12 mouse cellular contexts compared by ENCODE assay signal in genomic region chr11:70289236-70289635, GRCm38 (mm10). TPM values are rescaled to one million over a fixed set of nuclear protein-coding genes. Genes with fewer than 3 reads are reported as not detected.
DNase-seq lines count a peak whose midpoint lies in the region; ATAC-seq and TF ChIP-seq lines count a peak whose summit lies in the region.
"Had no signal": no experiment of that assay in that cellular context is flagged by ENCODE, and none has a peak within 500 bp of the region (broad histone marks: within the 10 kb centered on the region; RNA-seq: fewer than 3 reads in every experiment).

No protein-coding gene starts in this region.

- no peak overlapping the region for H3K9ac ChIP-seq in kidney, embryonic 14.5 days (ENCODE audit: low read depth, low read length)
- no peak overlapping the region for H3K9ac ChIP-seq in MEL (ENCODE audit: control insufficient read depth, low read depth, low read length, poor library complexity, severe bottlenecking)
- no peak overlapping the region for H3K9ac ChIP-seq in intestine, embryonic 16.5 days (ENCODE audit: low read depth, low read length)
- H3K9ac ChIP-seq: lung, embryonic 15.5 days; neural tube, embryonic 13.5 days had no signal

- no peak for TF ChIP-seq POLR2A in MEL (IDR thresholded peaks at IDR 0.05; ENCODE audit: control insufficient read depth in 1 of 2, insufficient read depth in 1 of 2, low read depth in 1 of 2, low read length in 2 of 2, poor library complexity in 1 of 2)
- TF ChIP-seq POLR2A in brain, embryonic 14.5 days (IDR thresholded peaks at IDR 0.05; ENCODE audit: borderline replicate concordance, extremely low read depth, insufficient read depth, insufficient read length, poor library complexity, severe bottlenecking) = no peak

- no peak for TF ChIP-seq EP300 in MEL (IDR thresholded peaks at IDR 0.05; ENCODE audit: low read depth in 1 of 2, low read length in 2 of 2)

- H3K4me2 ChIP-seq in kidney, embryonic 14.5 days (replicated peaks; ENCODE audit: low read depth, low read length) = no peak overlapping the region
- H3K4me2 ChIP-seq in intestine, embryonic 16.5 days (ENCODE audit: low read depth, low read length) = no peak overlapping the region
- H3K4me2 ChIP-seq: lung, embryonic 15.5 days; neural tube, embryonic 13.5 days had no signal

- H3K36me3 ChIP-seq in kidney, embryonic 14.5 days (ENCODE audit: control insufficient read depth, insufficient read depth, low read length) = no peaks in the 10 kb centered on the region
- H3K36me3 ChIP-seq in MEL (ENCODE audit: control insufficient read depth in 1 of 2, insufficient read depth in 2 of 2, low read length in 2 of 2) = no peaks in the 10 kb centered on the region
- H3K36me3 ChIP-seq in intestine, embryonic 16.5 days (ENCODE audit: control insufficient read depth, insufficient read depth, low read length) = no peaks in the 10 kb centered on the region
- H3K36me3 ChIP-seq: forebrain, embryonic 10.5 days; lung, embryonic 15.5 days; neural tube, embryonic 13.5 days had no signal

- H3K9me3 ChIP-seq in kidney, embryonic 14.5 days (ENCODE audit: control insufficient read depth, low read length) = no peaks in the 10 kb centered on the region
- no peaks in the 10 kb centered on the region for H3K9me3 ChIP-seq in MEL (replicated peaks; ENCODE audit: insufficient read depth, low read length)
- no peaks in the 10 kb centered on the region for H3K9me3 ChIP-seq in intestine, embryonic 16.5 days (ENCODE audit: control insufficient read depth, low read length)
- H3K9me3 ChIP-seq: forebrain, embryonic 10.5 days; lung, embryonic 15.5 days; neural tube, embryonic 13.5 days had no signal

- H3K27ac ChIP-seq in kidney, embryonic 14.5 days (ENCODE audit: low read depth, low read length) = no peak overlapping the region
- H3K27ac ChIP-seq in MEL (ENCODE audit: control insufficient read depth, low read depth, low read length) = no peak overlapping the region
- H3K27ac ChIP-seq in intestine, embryonic 16.5 days (ENCODE audit: low read length) = no peak overlapping the region
- H3K27ac ChIP-seq: forebrain, embryonic 10.5 days; lung, embryonic 15.5 days; neural tube, embryonic 13.5 days had no signal

- H3K4me1 ChIP-seq in kidney, embryonic 14.5 days (ENCODE audit: control insufficient read depth, insufficient read depth, low read length) = no peaks in the 10 kb centered on the region
- no peaks in the 10 kb centered on the region for H3K4me1 ChIP-seq in MEL (ENCODE audit: control insufficient read depth in 1 of 2, insufficient read depth in 2 of 2, low read length in 2 of 2)
- H3K4me1 ChIP-seq in intestine, embryonic 16.5 days (ENCODE audit: control insufficient read depth, insufficient read depth, low read length) = 0 out of 2 replicates have a peak, but pooled peaks cover 3% of the 10 kb centered on the region
- H3K4me1 ChIP-seq: neural tube, embryonic 13.5 days had no signal

- TF ChIP-seq RAD21 in MEL (IDR thresholded peaks at IDR 0.05; ENCODE audit: low read depth, low read length) = no peak

- H3K4me3 ChIP-seq in kidney, embryonic 14.5 days (ENCODE audit: low read length) = no peak overlapping the region
- no peak overlapping the region for H3K4me3 ChIP-seq in MEL (ENCODE audit: control insufficient read depth in 1 of 2, insufficient read depth in 1 of 2, low read depth in 2 of 2, low read length in 2 of 2)
- no peak overlapping the region for H3K4me3 ChIP-seq in intestine, embryonic 16.5 days (ENCODE audit: low read length)
- H3K4me3 ChIP-seq: forebrain, embryonic 10.5 days; lung, embryonic 15.5 days; neural tube, embryonic 13.5 days had no signal

- H3K27me3 ChIP-seq in kidney, embryonic 14.5 days (ENCODE audit: control insufficient read depth, insufficient read depth, low read length) = no peaks in the 10 kb centered on the region
- peaks cover 2 to 7% of the 10 kb centered on the region in 2 experiments; a peak in 3 of 4 replicates for H3K27me3 ChIP-seq in MEL (ENCODE audit: control insufficient read depth in 1 of 2, insufficient read depth in 2 of 2, low read length in 2 of 2)
- no peaks in the 10 kb centered on the region for H3K27me3 ChIP-seq in intestine, embryonic 16.5 days (replicated peaks; ENCODE audit: control insufficient read depth, insufficient read depth, low read length)
- H3K27me3 ChIP-seq: lung, embryonic 15.5 days; neural tube, embryonic 13.5 days had no signal

- TF ChIP-seq CTCF in MEL (IDR thresholded peaks at IDR 0.05 in 2 of 3, conservative IDR thresholded peaks at IDR 0.05 in 1 of 3; ENCODE audit: control insufficient read depth in 1 of 3, insufficient read depth in 1 of 3, low read depth in 2 of 3, low read length in 3 of 3, poor library complexity in 1 of 3, severe bottlenecking in 1 of 3) = no peak
- no peak for TF ChIP-seq CTCF in brain, embryonic 14.5 days (IDR thresholded peaks at IDR 0.05; ENCODE audit: borderline replicate concordance, extremely low read depth, insufficient read depth, insufficient read length)

- no peak for ATAC-seq in kidney, embryonic 14.5 days (ENCODE audit: low FRiP score, low TSS enrichment)
- peak; percentile 50 to 56; a peak in 3 of 4 replicates for ATAC-seq in hematopoietic stem cell, adult 5-6 weeks (replicated peaks in 1 of 2; ENCODE audit: insufficient read depth in 1 of 2, low FRiP score in 2 of 2, low TSS enrichment in 1 of 2, low read depth in 1 of 2, poor library complexity in 2 of 2, severe bottlenecking in 2 of 2)
- ATAC-seq in intestine, embryonic 16.5 days = no peak

- no peaks in the 10 kb centered on the region for H3K79me2 ChIP-seq in MEL (ENCODE audit: control insufficient read depth, insufficient read depth, low read length, poor library complexity)

- 48% methylated on average over 6 of the region's 6 CpGs for WGBS in kidney, embryonic 14.5 days
- 53% methylated on average over 6 of the region's 6 CpGs for WGBS in intestine, embryonic 16.5 days

- peak; percentile 25 for DNase-seq in kidney, adult 9 months
- peak; percentile 47 for DNase-seq in MEL (ENCODE audit: low read depth, low spot score)
- peak; percentile 11 for DNase-seq in brain, embryonic 14.5 days (ENCODE audit: low read depth)
- no peak for DNase-seq in spleen, postnatal 14 days (ENCODE audit: low spot score in 2 of 2)
- DNase-seq in thymus, postnatal 25 days = no peak

TF ChIP-seq in MEL, 35 proteins besides CTCF, POLR2A, EP300 and RAD21 (continues in another document):
- no peak for TF ChIP-seq ELF1 (IDR thresholded peaks at IDR 0.05; ENCODE audit: low read depth, low read length)
- TF ChIP-seq GATA1 (IDR thresholded peaks at IDR 0.05; ENCODE audit: low read depth, low read length) = no peak
- no peak for TF ChIP-seq ZKSCAN1 (IDR thresholded peaks at IDR 0.05; ENCODE audit: low read depth, low read length)
- no peak for TF ChIP-seq MEF2A (IDR thresholded peaks at IDR 0.05; ENCODE audit: extremely low read depth, insufficient replicate concordance, low read depth, low read length, poor library complexity, severe bottlenecking)
- TF ChIP-seq CHD1 (IDR thresholded peaks at IDR 0.05; ENCODE audit: low read depth, low read length) = no peak
- TF ChIP-seq TCF12 (IDR thresholded peaks at IDR 0.05; ENCODE audit: low read depth, low read length) = no peak
- TF ChIP-seq RCOR1 (IDR thresholded peaks at IDR 0.05; ENCODE audit: low read depth, low read length) = no peak

RNA-seq across cellular contexts. Expression of gene Alox12e, which starts 33.2 kb away (rescaled TPM):
- not detected in 2 replicates for polyA plus RNA-seq in kidney, embryonic 14.5 days (2014; fragmentation: Nextera tagmentation; extraction: Ambion mirVana)
- not detected in 2 replicates for total RNA-seq in MEL (2012; rRNA removed)
- not detected for polyA plus RNA-seq in MEL (2012; ENCODE audit: insufficient read depth in 1 of 2, insufficient read length in 2 of 2, low read depth in 1 of 2, low replicate concordance in 2 of 2, missing spikeins in 1 of 2)
- not detected in 2 replicates for polyA plus RNA-seq in brain, embryonic 14.5 days (2012; rRNA removed)
- total RNA-seq in hematopoietic stem cell, adult 5-6 weeks (2017) = not detected in 2 replicates
- polyA plus RNA-seq in intestine, embryonic 16.5 days (2015; fragmentation: Nextera tagmentation; extraction: Ambion mirVana) = 0.13 TPM in 1 of 2 replicates, not detected in the other
- polyA plus RNA-seq: cerebellum, adult 2 months; forebrain, embryonic 10.5 days; neural tube, embryonic 13.5 days had no signal

RNA-seq across cellular contexts. Expression of gene Alox12, which starts 34.1 kb away (rescaled TPM):
- 3.3 and 3.6 TPM in 2 replicates for polyA plus RNA-seq in kidney, embryonic 14.5 days (2014; fragmentation: Nextera tagmentation; extraction: Ambion mirVana)
- total RNA-seq in MEL (2012; rRNA removed) = not detected in 2 replicates
- under 1 TPM in 1 of 2 experiments, not detected in 1; 0.03 TPM for polyA plus RNA-seq in MEL (2012; ENCODE audit: insufficient read depth in 1 of 2, insufficient read length in 2 of 2, low read depth in 1 of 2, low replicate concordance in 2 of 2, missing spikeins in 1 of 2)
- polyA plus RNA-seq in brain, embryonic 14.5 days (2012; rRNA removed) = 0.78 and 1.6 TPM in 2 replicates
- total RNA-seq in hematopoietic stem cell, adult 5-6 weeks (2017) = 0.25 and 0.30 TPM in 2 replicates
- polyA plus RNA-seq in intestine, embryonic 16.5 days (2015; fragmentation: Nextera tagmentation; extraction: Ambion mirVana) = 1.5 and 1.8 TPM in 2 replicates

RNA-seq across cellular contexts. Expression of gene Rnasek, which starts 49.6 kb away (rescaled TPM):
- polyA plus RNA-seq in kidney, embryonic 14.5 days (2014; fragmentation: Nextera tagmentation; extraction: Ambion mirVana) = 149 and 173 TPM in 2 replicates
- total RNA-seq in MEL (2012; rRNA removed) = 46.8 and 56.2 TPM in 2 replicates
- polyA plus RNA-seq in MEL (2012; ENCODE audit: insufficient read depth in 1 of 2, insufficient read length in 2 of 2, low read depth in 1 of 2, low replicate concordance in 2 of 2, missing spikeins in 1 of 2) = 100 to 1,000 TPM in 1 of 2 experiments, not detected in 1; 179 TPM
- 106 and 125 TPM in 2 replicates for polyA plus RNA-seq in brain, embryonic 14.5 days (2012; rRNA removed)
- total RNA-seq in hematopoietic stem cell, adult 5-6 weeks (2017) = 19.7 and 22.5 TPM in 2 replicates
- 269 and 308 TPM in 2 replicates for polyA plus RNA-seq in intestine, embryonic 16.5 days (2015; fragmentation: Nextera tagmentation; extraction: Ambion mirVana)

RNA-seq across cellular contexts. Expression of gene Gm21988, which starts 49.6 kb away (rescaled TPM):
- polyA plus RNA-seq in kidney, embryonic 14.5 days (2014; fragmentation: Nextera tagmentation; extraction: Ambion mirVana) = 7.8 and 10.5 TPM in 2 replicates
- total RNA-seq in MEL (2012; rRNA removed) = 2.3 and 3.7 TPM in 2 replicates
- polyA plus RNA-seq in MEL (2012; ENCODE audit: insufficient read depth in 1 of 2, insufficient read length in 2 of 2, low read depth in 1 of 2, low replicate concordance in 2 of 2, missing spikeins in 1 of 2) = 1 to 10 TPM in 1 of 2 experiments, not detected in 1; 4.1 TPM
- polyA plus RNA-seq in brain, embryonic 14.5 days (2012; rRNA removed) = 14.8 and 18.0 TPM in 2 replicates
- total RNA-seq in hematopoietic stem cell, adult 5-6 weeks (2017) = 3.7 TPM in 1 of 2 replicates, not detected in the other
- 9.9 and 10.7 TPM in 2 replicates for polyA plus RNA-seq in intestine, embryonic 16.5 days (2015; fragmentation: Nextera tagmentation; extraction: Ambion mirVana)

RNA-seq across cellular contexts. Expression of gene 0610010K14Rik, which starts 51.5 kb away (rescaled TPM):
- 180 and 243 TPM in 2 replicates for polyA plus RNA-seq in kidney, embryonic 14.5 days (2014; fragmentation: Nextera tagmentation; extraction: Ambion mirVana)
- total RNA-seq in MEL (2012; rRNA removed) = 60.4 and 61.8 TPM in 2 replicates
- 100 to 1,000 TPM in 1 of 2 experiments, not detected in 1; 189 TPM for polyA plus RNA-seq in MEL (2012; ENCODE audit: insufficient read depth in 1 of 2, insufficient read length in 2 of 2, low read depth in 1 of 2, low replicate concordance in 2 of 2, missing spikeins in 1 of 2)
- polyA plus RNA-seq in brain, embryonic 14.5 days (2012; rRNA removed) = 153 and 207 TPM in 2 replicates
- total RNA-seq in hematopoietic stem cell, adult 5-6 weeks (2017) = 19.7 and 35.1 TPM in 2 replicates
- polyA plus RNA-seq in intestine, embryonic 16.5 days (2015; fragmentation: Nextera tagmentation; extraction: Ambion mirVana) = 118 and 129 TPM in 2 replicates

Comparison
In these comparisons a context has a peak if more than half of its experiments do, and no peak if none do; other contexts are left out.
1. DNase-seq: peak in kidney, adult 9 months (single experiment), MEL (single experiment) and brain, embryonic 14.5 days (single experiment); none in spleen, postnatal 14 days (0 of 2) and thymus, postnatal 25 days (single experiment).
2. ATAC-seq: peak in hematopoietic stem cell, adult 5-6 weeks (2 of 2); none in kidney, embryonic 14.5 days (single experiment) and intestine, embryonic 16.5 days (single experiment).